Mouse (Mus musculus) lung, adult 2 months (tissue): ENCODE measurements around the gene Sh3pxd2a.

Experiments used
- CTCF ChIP-seq: fragments of 200-500 bp; IDR thresholded peaks from 2 replicates; pipeline ENCODE4 v1.5.1; 2011; ENCODE audit warnings: mild to moderate bottlenecking, low read length, control low read depth; ENCODE audit not compliant: insufficient read depth
- POLR2A ChIP-seq: fragments of 200-500 bp; IDR thresholded peaks from 2 replicates; pipeline ENCODE4 v1.6.1; 2011; ENCODE audit warnings: low read depth, mild to moderate bottlenecking, control low read depth, low read length, borderline replicate concordance; ENCODE audit errors: extremely low read depth

- no peak for TF ChIP-seq CTCF
- no peak for TF ChIP-seq POLR2A
Observed at GRCm38 (mm10) chr19:47498942-47499341, 34.7 kb upstream of the Sh3pxd2a start.
